Mouse (Mus musculus) c-Kit-negative CD71-positive TER-119-positive erythroid progenitor cells, embryonic 14.5 days (primary cell): Measurements from ENCODE around the gene Ppp3r2.

Experiments
- DNase-seq: peaks from one replicate; pipeline ENCODE4 v3.0.0-alpha.2; 2013; ENCODE audit warnings: low read depth, low spot score

Gene Ppp3r2

DNA sequence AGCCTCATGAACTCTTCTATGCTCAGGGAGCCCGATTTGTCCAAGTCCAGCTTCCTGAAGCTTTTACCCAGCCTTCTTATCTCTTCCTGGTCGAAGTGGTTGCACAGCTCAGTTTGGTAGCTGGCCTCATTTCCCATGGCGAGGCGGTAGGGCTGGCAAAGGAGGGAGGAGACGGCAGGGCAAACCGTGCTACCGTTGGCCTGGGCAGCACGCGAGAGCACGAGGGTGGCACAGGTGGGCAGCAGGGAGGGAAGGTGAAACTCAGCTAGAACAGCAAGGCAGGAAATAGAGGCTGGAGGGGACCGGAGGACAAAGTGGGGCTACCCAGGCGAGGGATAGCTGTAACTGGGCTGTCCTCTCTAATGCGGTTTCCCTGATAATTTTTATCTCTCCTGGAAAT, at the start of gene Ppp3r2:
TSS of gene Ppp3r2 (minus strand) at position 213 of the 400 bp plus-strand sequence.
- no peak for DNase-seq

DNA sequence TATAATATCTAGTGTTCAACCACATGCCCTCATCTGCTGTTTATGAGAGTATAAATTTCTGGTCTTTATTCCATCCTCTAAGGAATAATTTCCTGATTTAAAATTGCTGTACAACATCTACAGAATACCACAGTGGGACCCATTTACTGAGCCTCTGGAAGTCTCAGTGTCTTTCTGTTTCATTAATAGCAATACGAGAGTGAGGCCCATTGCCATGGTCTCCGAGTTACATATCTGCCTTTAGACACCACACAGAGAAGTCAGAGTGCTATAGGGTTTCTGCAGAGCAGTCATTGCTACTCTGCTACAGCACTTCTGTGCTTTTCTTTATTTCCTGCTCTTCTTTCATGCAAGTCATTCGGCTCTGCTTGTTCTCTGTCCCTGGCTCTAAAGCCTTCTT, 47.5 kb upstream of the Ppp3r2 start:
- no peak for DNase-seq

GRCm38 (mm10) chr4:49723908-49724307, 42.1 kb upstream of the Ppp3r2 start:
- no peak for DNase-seq

DNA sequence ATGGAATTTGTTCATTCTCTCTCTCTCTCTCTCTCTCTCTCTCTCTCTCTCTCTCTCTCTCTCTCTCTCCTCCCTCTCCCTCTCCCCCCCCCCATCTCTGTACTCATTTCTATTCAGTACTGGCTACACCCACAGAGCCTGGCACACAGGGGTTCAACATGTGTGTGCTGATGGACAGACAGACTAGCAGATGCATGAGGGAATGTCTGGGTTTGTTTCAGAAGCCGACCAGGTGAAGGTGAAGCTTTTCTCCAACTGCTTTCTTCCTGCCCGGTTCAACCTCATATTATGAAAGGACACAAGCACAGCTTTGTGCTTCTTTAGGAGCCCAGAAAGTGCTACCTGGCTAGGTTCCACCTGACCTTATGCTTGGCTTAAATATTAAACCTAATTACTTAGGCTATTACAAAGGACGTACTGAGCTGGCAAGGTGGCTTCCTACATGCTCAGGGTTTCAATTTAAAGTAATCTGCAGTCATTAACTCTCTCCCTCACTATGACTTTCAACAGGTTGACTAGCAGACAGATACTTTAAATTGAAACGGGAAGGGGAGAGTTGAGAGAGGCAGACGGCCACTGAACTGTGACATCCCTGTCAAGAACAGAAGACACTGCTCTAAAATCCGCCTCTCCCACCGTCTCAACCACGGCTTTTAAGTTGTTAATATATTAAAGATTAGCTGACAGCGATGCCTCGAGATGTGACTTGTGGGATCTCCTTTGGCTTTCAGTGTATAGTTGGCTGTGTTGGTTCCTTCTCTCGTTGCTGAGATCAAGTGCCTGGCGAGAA, 9.8 kb upstream of the Ppp3r2 start:
- no peak for DNase-seq

- DNase-seq = peak; percentile 16
Observed at GRCm38 (mm10) chr4:49688594-49689288, 6.9 kb upstream of the Ppp3r2 start.

DNA sequence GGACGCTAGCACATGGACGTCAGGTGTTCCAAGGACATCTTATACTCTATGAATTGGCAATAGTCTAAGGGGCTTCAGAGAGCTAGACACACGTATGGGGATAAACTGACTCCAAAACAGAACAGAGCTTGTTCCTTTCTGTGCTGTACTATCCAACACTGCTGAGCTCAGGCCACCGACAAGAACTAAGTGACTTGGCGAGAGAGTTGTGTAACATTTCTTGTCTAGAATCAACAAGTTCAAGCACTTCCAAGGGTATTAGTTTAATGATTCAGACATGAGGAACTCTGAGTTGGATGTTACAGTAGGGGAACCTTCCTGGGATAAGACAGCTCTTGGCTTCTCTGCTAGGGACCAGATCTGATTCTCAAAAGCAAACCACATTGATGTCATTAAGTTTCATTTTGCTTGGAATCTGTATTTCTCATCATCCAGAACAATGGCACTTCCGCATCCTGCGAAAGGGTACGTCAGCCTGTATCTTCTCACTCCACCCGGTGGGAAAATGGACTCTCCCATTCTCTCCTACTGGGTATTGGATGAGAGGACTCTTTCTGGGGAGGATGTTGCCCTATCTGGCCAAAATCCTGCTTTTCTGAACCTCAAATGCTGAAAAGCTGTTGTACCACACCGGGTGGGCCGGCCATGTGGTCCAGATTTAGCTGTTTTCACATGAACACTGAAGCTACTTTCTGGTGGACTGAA, 1.5 kb downstream of the Ppp3r2 start:
- no peak for DNase-seq

GRCm38 (mm10) chr4:49676790-49677189, 5.0 kb downstream of the Ppp3r2 start:
- no peak for DNase-seq

DNA sequence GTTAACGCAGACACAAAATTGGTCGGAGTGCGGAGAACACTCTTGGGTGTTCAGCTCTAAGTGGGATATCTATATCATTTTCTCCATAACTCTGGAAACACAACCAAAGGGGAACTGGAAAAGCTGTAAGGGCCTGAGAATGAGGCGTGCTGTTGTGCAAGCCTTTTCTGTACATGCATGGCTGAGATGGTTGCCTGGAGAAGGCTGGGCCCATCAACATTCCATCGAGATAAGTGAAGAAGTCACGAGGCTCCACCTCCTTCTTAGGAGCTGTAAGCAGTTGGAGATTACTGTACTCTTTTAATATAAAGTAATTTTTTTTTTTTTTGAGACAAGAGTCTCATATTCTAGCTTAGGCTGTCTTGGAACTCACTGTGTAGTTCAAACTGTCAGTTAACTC, 5.8 kb downstream of the Ppp3r2 start:
- DNase-seq = no peak

- DNase-seq = no peak
Observed at GRCm38 (mm10) chr4:49664850-49665249, 17.0 kb downstream of the Ppp3r2 start.

- no peak for DNase-seq
Observed at GRCm38 (mm10) chr4:49662231-49662630, 19.6 kb downstream of the Ppp3r2 start.

GRCm38 (mm10) chr4:49661664-49662063, 20.2 kb downstream of the Ppp3r2 start:
- DNase-seq = no peak

- DNase-seq = no peak
Observed at GRCm38 (mm10) chr4:49659421-49659820, 22.4 kb downstream of the Ppp3r2 start.

DNA sequence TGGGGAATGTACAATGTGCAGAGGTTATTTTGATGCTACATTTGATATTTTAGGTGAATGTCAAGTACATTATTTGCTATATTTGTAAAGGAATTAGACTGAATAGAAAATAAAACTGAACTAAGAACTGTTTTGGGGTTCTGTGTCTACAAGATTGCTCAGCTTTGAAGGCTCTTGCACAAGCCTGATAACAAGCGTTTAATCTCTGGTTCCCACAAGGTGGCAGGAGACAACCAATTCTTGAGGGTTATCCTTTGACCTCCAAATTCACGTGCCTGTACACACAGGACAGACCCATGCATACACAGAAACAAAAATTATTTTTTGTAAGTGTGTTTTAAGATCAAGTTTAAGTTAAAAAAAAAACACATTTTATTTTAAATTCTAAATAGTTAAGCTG, 41.9 kb downstream of the Ppp3r2 start:
- DNase-seq = no peak

DNA sequence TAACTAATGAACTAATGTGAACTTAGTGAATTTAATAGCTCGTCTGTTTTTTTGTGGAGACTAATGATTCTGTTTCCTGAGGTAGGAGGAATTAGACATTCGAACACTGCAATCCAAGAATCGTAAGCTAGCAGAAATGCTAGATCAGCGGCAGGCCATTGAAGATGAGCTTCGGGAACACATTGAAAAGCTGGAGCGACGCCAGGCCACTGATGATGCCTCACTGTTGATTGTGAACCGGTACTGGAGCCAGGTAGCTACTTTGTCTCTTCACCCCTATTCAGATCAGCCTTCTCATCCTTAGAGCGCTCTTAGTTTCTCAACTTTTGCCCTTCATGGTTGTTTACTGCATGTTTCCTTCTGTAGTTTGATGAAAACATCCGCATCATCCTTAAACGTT, 44.0 kb downstream of the Ppp3r2 start:
- no peak for DNase-seq

GRCm38 (mm10) chr4:49632139-49632481, 49.7 kb downstream of the Ppp3r2 start:
- no peak for DNase-seq

GRCm38 (mm10) chr4:49631319-49632138, 50.3 kb downstream of the Ppp3r2 start, which contains the start of gene Rnf20:
Gene Rnf20, plus strand, starts transcription at chr4:49632006.
- DNase-seq = peak; percentile 89

- DNase-seq = no peak
Observed at GRCm38 (mm10) chr4:49628941-49629340, 52.9 kb downstream of the Ppp3r2 start.
